Mouse (Mus musculus) hindbrain, embryonic 16.5 days (tissue): ENCODE data around the gene Ndrg3. TPM values are rescaled to one million over a fixed set of nuclear protein-coding genes. Genes with fewer than 3 reads are reported as not detected.

ENCODE experiments used
- ATAC-seq: fragments of 200-750 bp; cut with Nextera tagmentation; 2 replicates; pipeline ENCODE4 v1.8.0; 2017; ENCODE audit warnings: moderate TSS enrichment, moderate library complexity
- H3K27ac ChIP-seq: fragments of 300-500 bp; sonication (generic); 2 replicates; pipeline ENCODE4 v1.5.1; 2014; ENCODE audit warnings: low read depth, mild to moderate bottlenecking, control low read depth, low read length, moderate library complexity
- H3K27me3 ChIP-seq: fragments of 300-500 bp; sonication (generic); replicated peaks from 2 replicates; pipeline ENCODE4 v1.6.1; 2014; ENCODE audit warnings: low read length; ENCODE audit not compliant: control insufficient read depth, insufficient read depth
- H3K36me3 ChIP-seq: fragments of 300-500 bp; sonication (generic); 2 replicates; pipeline ENCODE4 v1.6.1; 2014; ENCODE audit warnings: mild to moderate bottlenecking, low read length, moderate library complexity, mixed read lengths; ENCODE audit not compliant: control insufficient read depth, insufficient read depth
- H3K4me1 ChIP-seq: fragments of 300-500 bp; sonication (generic); 2 replicates; pipeline ENCODE4 v1.6.1; 2014; ENCODE audit warnings: low read depth, low read length; ENCODE audit not compliant: control insufficient read depth, insufficient read depth
- H3K4me2 ChIP-seq: fragments of 300-500 bp; sonication (generic); 2 replicates; pipeline ENCODE4 v1.6.1; 2014; ENCODE audit warnings: mild to moderate bottlenecking, low read length, control low read depth, moderate library complexity
- H3K4me3 ChIP-seq: fragments of 300-500 bp; sonication (generic); 2 replicates; pipeline ENCODE4 v1.5.1; 2014; ENCODE audit warnings: mild to moderate bottlenecking, low read length, control low read depth, moderate library complexity
- H3K9ac ChIP-seq: fragments of 300-500 bp; sonication (generic); 2 replicates; pipeline ENCODE4 v1.6.1; 2014; ENCODE audit warnings: low read depth, mild to moderate bottlenecking, control low read depth, low read length, moderate library complexity
- H3K9me3 ChIP-seq: fragments of 300-500 bp; sonication (generic); 2 replicates; pipeline ENCODE4 v1.6.1; 2014; ENCODE audit warnings: mild to moderate bottlenecking, low read length, moderate library complexity; ENCODE audit not compliant: control insufficient read depth
- WGBS: fragments of 180-500 bp; shearing (Covaris S2); extraction: QIAGEN DNeasy Blood & Tissue Kit; methylation state at CpG from one replicate; pipeline ENCODE4 v1.1.7; 2014; 5-methylcytosine and 5-hydroxymethylcytosine counted together
- polyA plus RNA-seq: library from polyadenylated mRNA; unstranded; fragments of >200 nt; fragmentation: Nextera tagmentation; extraction: Ambion mirVana; gene quantifications from 2 replicates; pipeline ENCODE4 v1.2.1, GENCODE M21; 2015

The Ndrg3 gene
- polyA plus RNA-seq, 1 experiment from 2014 or later: 181 TPM

DNA sequence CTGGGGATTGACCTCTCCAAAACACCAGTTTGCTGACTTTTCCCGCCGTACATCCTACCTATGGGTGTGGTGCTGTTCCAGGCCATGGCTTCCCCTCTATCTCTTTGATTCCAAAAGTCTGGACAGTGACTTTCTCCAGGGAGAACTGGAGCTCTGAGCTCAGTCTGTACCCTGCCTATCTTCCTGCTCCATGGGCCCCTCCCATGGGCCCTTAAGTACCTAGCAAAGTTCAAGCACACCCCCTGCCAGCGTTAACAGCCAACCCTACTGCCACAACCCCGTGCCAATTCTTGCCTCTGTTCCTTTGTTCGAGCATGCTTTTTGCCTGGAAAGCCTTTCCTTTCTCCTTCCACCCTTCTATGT, 15.4 kb upstream of the Ndrg3 start:
- peak overlapping the region; percentile 67 for H3K27ac ChIP-seq
- H3K9ac ChIP-seq: peak overlapping the region; percentile 63
- no peaks in the 10 kb centered on the region for H3K36me3 ChIP-seq
- 36% methylated on average over 5 of the region's 5 CpGs for WGBS
- no peaks in the 10 kb centered on the region for H3K9me3 ChIP-seq
- H3K4me1 ChIP-seq: peaks cover 16% of the 10 kb centered on the region
- no peaks in the 10 kb centered on the region for H3K27me3 ChIP-seq
- peak overlapping the region; percentile 60 for H3K4me3 ChIP-seq
- H3K4me2 ChIP-seq: peak overlapping the region; percentile 98
- ATAC-seq: no peak; the same call in 1 of the 2 replicates

DNA sequence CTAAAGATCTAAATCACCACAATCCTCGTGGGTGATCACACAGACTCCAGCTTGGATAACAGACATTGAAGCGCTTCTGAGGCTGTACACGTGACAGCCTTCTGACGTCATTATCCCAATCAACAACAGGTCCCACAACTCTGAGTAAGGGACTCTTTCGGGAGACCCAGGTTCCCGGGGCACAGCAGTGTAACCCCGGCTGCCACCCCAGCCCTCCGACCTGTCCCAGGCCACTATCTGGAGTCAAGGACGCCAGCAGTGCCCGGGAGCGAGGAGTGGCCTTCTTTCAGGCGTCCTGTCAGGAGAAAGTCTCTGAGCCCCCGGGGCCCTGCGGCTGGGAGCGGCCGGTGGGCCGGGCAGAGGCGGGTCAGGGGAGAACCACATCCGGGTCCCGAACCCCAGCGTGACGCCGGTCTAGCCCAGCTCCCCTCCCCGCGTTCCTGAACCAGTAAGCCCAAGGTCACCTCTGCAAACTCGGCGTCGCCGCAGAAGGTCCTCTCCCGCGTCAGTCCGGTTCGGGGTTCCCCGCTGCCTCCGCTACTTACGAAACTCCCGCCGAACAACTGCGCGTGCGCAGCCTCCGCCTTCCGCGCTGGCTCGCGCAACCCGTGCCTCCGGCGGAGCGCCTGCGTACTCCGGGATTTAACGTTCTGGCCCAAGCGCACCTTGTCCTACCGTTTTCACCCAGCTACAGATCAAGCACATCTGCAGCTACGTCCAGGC, 14.8 kb upstream of the Ndrg3 start, which contains the start of gene Dsn1:
Gene Dsn1, minus strand, starts transcription at position 644 of the 723 bp plus-strand sequence.
- Histone ChIP-seq H3K36me3 (no peaks in the 10 kb centered on the region), H3K27me3 (no peaks in the 10 kb centered on the region), H3K4me3 (peak within 1 kb of the TSS; percentile 60), H3K9me3 (no peaks in the 10 kb centered on the region), H3K4me2 (peak within 1 kb of the TSS; percentile 98), H3K4me1 (peaks cover 16% of the 10 kb centered on the region), H3K9ac (peak within 1 kb of the TSS; percentile 63), H3K27ac (peak within 1 kb of the TSS; percentile 67)
- ATAC-seq: peak; percentile 85
- under 1% methylated on average over 51 of the region's 56 CpGs for WGBS

DNA sequence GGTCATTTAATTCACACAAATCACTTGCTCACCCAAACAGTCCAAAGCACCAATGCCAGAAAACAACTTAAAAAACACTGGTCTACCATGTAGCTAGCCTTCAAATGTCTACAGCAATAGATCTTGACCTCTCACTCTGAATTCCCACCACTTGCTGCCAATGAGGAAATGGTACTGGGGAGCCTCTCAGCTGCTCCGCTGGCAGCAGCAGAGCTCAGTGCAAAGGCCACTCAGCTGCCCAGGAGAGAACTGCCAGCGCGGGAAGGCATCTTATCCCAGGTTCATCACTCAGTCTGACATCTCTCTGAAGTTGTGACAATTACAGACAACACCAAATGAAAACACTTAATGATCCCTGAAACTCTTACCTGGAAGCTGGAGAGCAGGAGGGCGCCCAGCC, 10.5 kb upstream of the Ndrg3 start:
- Histone ChIP-seq H3K4me3 (no peak overlapping the region), H3K4me1 (peaks cover 14% of the 10 kb centered on the region), H3K9ac (no peak overlapping the region), H3K27ac (no peak overlapping the region), H3K4me2 (no peak overlapping the region), H3K9me3 (no peaks in the 10 kb centered on the region), H3K27me3 (no peaks in the 10 kb centered on the region), H3K36me3 (no peaks in the 10 kb centered on the region)
- ATAC-seq: no peak
- 92% methylated on average over 4 of the region's 4 CpGs for WGBS

GRCm38 (mm10) chr2:156998263-156998662, 6.4 kb upstream of the Ndrg3 start:
- Histone ChIP-seq H3K4me3 (no peak overlapping the region), H3K36me3 (no peaks in the 10 kb centered on the region), H3K9ac (no peak overlapping the region), H3K4me2 (no peak overlapping the region), H3K4me1 (no peaks in the 10 kb centered on the region), H3K27me3 (no peaks in the 10 kb centered on the region), H3K27ac (no peak overlapping the region), H3K9me3 (no peaks in the 10 kb centered on the region)
- 82% methylated on average over 5 of the region's 5 CpGs for WGBS
- ATAC-seq: no peak

- Histone ChIP-seq H3K36me3 (no peaks in the 10 kb centered on the region), H3K9ac (no peak overlapping the region), H3K4me3 (no peak overlapping the region), H3K9me3 (no peaks in the 10 kb centered on the region), H3K27ac (no peak overlapping the region), H3K4me2 (no peak overlapping the region), H3K27me3 (no peaks in the 10 kb centered on the region), H3K4me1 (no peaks in the 10 kb centered on the region)
- no peak for ATAC-seq
- 68% methylated on average over 6 of the region's 6 CpGs for WGBS
Observed at GRCm38 (mm10) chr2:156996576-156996975, 4.7 kb upstream of the Ndrg3 start.

- peak overlapping the region; percentile 64 for H3K4me3 ChIP-seq
- H3K4me1 ChIP-seq: peaks cover 11% of the 10 kb centered on the region
- H3K27me3 ChIP-seq: no peaks in the 10 kb centered on the region
- H3K9me3 ChIP-seq: no peaks in the 10 kb centered on the region
- H3K36me3 ChIP-seq: no peaks in the 10 kb centered on the region
- H3K4me2 ChIP-seq: peak overlapping the region; percentile 87
- no peak for ATAC-seq
- peak overlapping the region; percentile 74 for H3K9ac ChIP-seq
- peak overlapping the region; percentile 82 for H3K27ac ChIP-seq
- 5% methylated on average over 16 of the region's 16 CpGs for WGBS
Observed at GRCm38 (mm10) chr2:156990727-156991431, 977 bp downstream of the Ndrg3 start.

GRCm38 (mm10) chr2:156987316-156987715, 4.5 kb downstream of the Ndrg3 start:
- no peak overlapping the region for H3K4me2 ChIP-seq
- no peaks in the 10 kb centered on the region for H3K36me3 ChIP-seq
- ATAC-seq: no peak
- 53% methylated on average over 3 of the region's 3 CpGs for WGBS
- H3K4me3 ChIP-seq: no peak overlapping the region
- H3K9me3 ChIP-seq: no peaks in the 10 kb centered on the region
- H3K9ac ChIP-seq: no peak overlapping the region
- peaks cover 13% of the 10 kb centered on the region for H3K4me1 ChIP-seq
- no peaks in the 10 kb centered on the region for H3K27me3 ChIP-seq
- no peak overlapping the region for H3K27ac ChIP-seq

DNA sequence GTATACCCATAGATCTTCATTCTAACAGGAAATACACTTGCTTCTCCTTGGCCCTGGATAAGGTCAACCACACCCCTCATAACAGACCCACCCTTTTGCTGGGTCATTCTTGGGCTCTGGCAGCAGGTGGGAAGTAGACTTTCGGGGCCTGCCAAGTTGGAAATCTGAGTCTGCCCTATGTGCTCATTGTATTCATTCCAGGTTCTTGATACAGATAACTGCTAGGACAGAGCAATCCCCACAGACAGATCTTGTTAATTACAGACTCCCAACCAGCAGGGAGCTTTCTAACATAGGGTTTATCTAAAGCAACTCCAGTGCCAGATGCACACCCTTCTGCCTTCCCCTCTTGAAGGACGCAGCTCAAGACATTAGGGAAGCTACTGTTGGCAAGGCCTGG, 9.0 kb downstream of the Ndrg3 start:
- Histone ChIP-seq H3K27ac (no peak overlapping the region), H3K4me1 (0 out of 2 replicates have a peak, but pooled peaks cover 2% of the 10 kb centered on the region), H3K4me2 (no peak overlapping the region), H3K36me3 (no peaks in the 10 kb centered on the region), H3K27me3 (no peaks in the 10 kb centered on the region), H3K4me3 (no peak overlapping the region), H3K9ac (no peak overlapping the region), H3K9me3 (no peaks in the 10 kb centered on the region)
- ATAC-seq: no peak
- 56% methylated on average over 2 of the region's 2 CpGs for WGBS

DNA sequence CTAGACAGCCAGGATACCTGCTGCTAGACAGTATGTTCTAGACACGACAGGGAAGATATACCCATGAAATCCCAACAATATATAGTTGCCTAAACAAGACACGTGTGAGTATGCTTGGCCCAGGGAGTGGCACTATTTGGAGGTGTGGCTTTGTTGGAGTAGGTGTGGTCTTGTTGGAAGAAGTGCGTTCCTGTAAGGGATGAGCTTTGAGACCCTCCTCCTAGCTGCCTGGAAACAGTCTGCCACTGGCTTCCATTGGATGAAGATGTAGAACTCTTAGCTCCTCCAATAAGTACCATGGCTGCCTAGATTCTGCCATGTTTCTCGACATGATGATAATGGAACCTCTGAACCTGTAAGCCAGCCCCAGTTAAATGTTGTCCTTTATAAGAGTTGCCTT, 10.6 kb downstream of the Ndrg3 start:
- Histone ChIP-seq H3K9me3 (no peaks in the 10 kb centered on the region), H3K4me1 (0 out of 2 replicates have a peak, but pooled peaks cover 2% of the 10 kb centered on the region), H3K4me2 (no peak overlapping the region), H3K36me3 (no peaks in the 10 kb centered on the region), H3K27ac (no peak overlapping the region), H3K4me3 (no peak overlapping the region), H3K9ac (no peak overlapping the region), H3K27me3 (no peaks in the 10 kb centered on the region)
- ATAC-seq: no peak
- 86% methylated on average over 4 of the region's 4 CpGs for WGBS
